Comparison of ENCODE assay signal across 33 mouse cellular contexts in genomic region chr12:31190265-31190664, GRCm38 (mm10). TPM values are rescaled to one million over a fixed set of nuclear protein-coding genes. Genes with fewer than 3 reads are reported as not detected.
DNase-seq lines count a peak whose midpoint lies in the region; ATAC-seq and TF ChIP-seq lines count a peak whose summit lies in the region.
"Had no signal": no experiment of that assay in that cellular context is flagged by ENCODE, and none has a peak within 500 bp of the region (broad histone marks: within the 10 kb centered on the region; RNA-seq: fewer than 3 reads in every experiment).

No protein-coding gene starts in this region.

- H3K4me1 ChIP-seq in heart, embryonic 13.5 days, result peaks cover 25% of the 10 kb centered on the region
- H3K4me1 ChIP-seq in heart, embryonic 11.5 days (ENCODE audit: control insufficient read depth, insufficient read depth, low read length), result no peaks in the 10 kb centered on the region
- peaks cover 28% of the 10 kb centered on the region for H3K4me1 ChIP-seq in lung, embryonic 16.5 days (replicated peaks; ENCODE audit: control insufficient read depth, insufficient read depth, low read length)
- H3K4me1 ChIP-seq in limb, embryonic 14.5 days (ENCODE audit: control insufficient read depth, insufficient read depth, low read length), result peaks cover 20% of the 10 kb centered on the region; the same call in 1 of the 2 replicates
- H3K4me1 ChIP-seq in stomach, embryonic 16.5 days (ENCODE audit: control insufficient read depth, insufficient read depth, low read length), result peaks cover 22% of the 10 kb centered on the region

- WGBS in heart, embryonic 13.5 days, result 81% methylated on average over 4 of the region's 4 CpGs
- WGBS in heart, embryonic 11.5 days (ENCODE audit: insufficient replicate concordance), result 82% methylated on average over 4 of the region's 4 CpGs
- 85% methylated on average over 4 of the region's 4 CpGs for WGBS in lung, embryonic 16.5 days
- WGBS in limb, embryonic 14.5 days, result 37% methylated on average over 4 of the region's 4 CpGs
- WGBS in stomach, embryonic 16.5 days, result 78% methylated on average over 4 of the region's 4 CpGs

- DNase-seq in lung, postnatal 36 days, result no peak
- peak; percentile 69 for DNase-seq in limb, embryonic 14.5 days (ENCODE audit: low spot score)
- DNase-seq in layer of hippocampus, postnatal 14 days (ENCODE audit: low spot score in 2 of 2), result no peak
- DNase-seq: adrenal gland, adult 2 months; adrenal gland, postnatal 14 days; cerebellum, adult 11 months; cerebellum, adult 2 months; cerebellum, adult 9-11 months; cerebellum, postnatal 25 days; gastrocnemius, postnatal 25 days; heart, adult 2 months; heart, postnatal 14 days; heart, postnatal 4 days had no signal

- H3K9me3 ChIP-seq in heart, embryonic 13.5 days, result no peaks in the 10 kb centered on the region
- H3K9me3 ChIP-seq in heart, embryonic 11.5 days (replicated peaks; ENCODE audit: control insufficient read depth, low read length), result no peaks in the 10 kb centered on the region
- no peaks in the 10 kb centered on the region for H3K9me3 ChIP-seq in lung, embryonic 16.5 days (ENCODE audit: control insufficient read depth, low read length)
- H3K9me3 ChIP-seq in limb, embryonic 14.5 days (ENCODE audit: control insufficient read depth, low read length), result no peaks in the 10 kb centered on the region
- no peaks in the 10 kb centered on the region for H3K9me3 ChIP-seq in stomach, embryonic 16.5 days (replicated peaks; ENCODE audit: control insufficient read depth, low read length)
- H3K9me3 ChIP-seq: embryonic facial prominence, embryonic 15.5 days; forebrain, embryonic 12.5 days; forebrain, embryonic 15.5 days; heart, embryonic 10.5 days; heart, embryonic 15.5 days had no signal

- peak overlapping the region; percentile 20; the same call in 1 of the 2 replicates for H3K27ac ChIP-seq in heart, embryonic 13.5 days (replicated peaks)
- no peak overlapping the region for H3K27ac ChIP-seq in heart, embryonic 11.5 days (ENCODE audit: low read depth, low read length)
- H3K27ac ChIP-seq in lung, embryonic 16.5 days (ENCODE audit: low read length), result peak overlapping the region; percentile 73
- peak overlapping the region; percentile 55; the same call in 1 of the 2 replicates for H3K27ac ChIP-seq in limb, embryonic 14.5 days (replicated peaks; ENCODE audit: low read depth, low read length)
- H3K27ac ChIP-seq in stomach, embryonic 16.5 days (ENCODE audit: low read length), result 0 out of 2 replicates have a peak overlapping the region, but pooled peaks have one; percentile 53
- H3K27ac ChIP-seq: embryonic facial prominence, embryonic 15.5 days; forebrain, embryonic 12.5 days; forebrain, embryonic 15.5 days; heart, embryonic 10.5 days; hindbrain, embryonic 14.5 days; hindbrain, postnatal 0 days had no signal

- no peak overlapping the region for H3K9ac ChIP-seq in heart, embryonic 13.5 days
- H3K9ac ChIP-seq in heart, embryonic 11.5 days (ENCODE audit: low read depth, low read length), result no peak overlapping the region
- no peak overlapping the region for H3K9ac ChIP-seq in lung, embryonic 16.5 days (ENCODE audit: low read length)
- H3K9ac ChIP-seq in limb, embryonic 14.5 days (ENCODE audit: low read depth, low read length, severe bottlenecking), result no peak overlapping the region
- H3K9ac ChIP-seq in stomach, embryonic 16.5 days (ENCODE audit: low read length), result no peak overlapping the region
- H3K9ac ChIP-seq: embryonic facial prominence, embryonic 15.5 days; forebrain, embryonic 12.5 days; forebrain, embryonic 15.5 days; heart, embryonic 15.5 days; hindbrain, embryonic 14.5 days had no signal

- no peaks in the 10 kb centered on the region for H3K36me3 ChIP-seq in heart, embryonic 13.5 days
- H3K36me3 ChIP-seq in heart, embryonic 11.5 days (ENCODE audit: control insufficient read depth, insufficient read depth, low read length), result no peaks in the 10 kb centered on the region
- H3K36me3 ChIP-seq in lung, embryonic 16.5 days (ENCODE audit: control insufficient read depth, insufficient read depth, low read length), result no peaks in the 10 kb centered on the region
- no peaks in the 10 kb centered on the region for H3K36me3 ChIP-seq in limb, embryonic 14.5 days (ENCODE audit: control insufficient read depth, insufficient read depth, low read length)
- H3K36me3 ChIP-seq in stomach, embryonic 16.5 days (ENCODE audit: control insufficient read depth, insufficient read depth, low read length), result no peaks in the 10 kb centered on the region
- H3K36me3 ChIP-seq: embryonic facial prominence, embryonic 15.5 days; forebrain, embryonic 12.5 days; forebrain, embryonic 15.5 days; heart, embryonic 10.5 days; heart, embryonic 15.5 days had no signal

- TF ChIP-seq POLR2A in limb, embryonic 14.5 days (IDR thresholded peaks at IDR 0.05; ENCODE audit: borderline replicate concordance, extremely low read depth, insufficient read depth, insufficient read length), result no peak

- no peak overlapping the region for H3K4me2 ChIP-seq in heart, embryonic 13.5 days
- no peak overlapping the region for H3K4me2 ChIP-seq in heart, embryonic 11.5 days
- H3K4me2 ChIP-seq in lung, embryonic 16.5 days (ENCODE audit: low read depth, low read length), result no peak overlapping the region
- no peak overlapping the region for H3K4me2 ChIP-seq in limb, embryonic 14.5 days (replicated peaks; ENCODE audit: low read depth, low read length, severe bottlenecking)
- H3K4me2 ChIP-seq in stomach, embryonic 16.5 days (ENCODE audit: low read depth, low read length), result no peak overlapping the region
- H3K4me2 ChIP-seq: embryonic facial prominence, embryonic 15.5 days; forebrain, embryonic 12.5 days; forebrain, embryonic 15.5 days; heart, embryonic 15.5 days; hindbrain, embryonic 14.5 days had no signal

- ATAC-seq in heart, embryonic 13.5 days (ENCODE audit: extremely low read depth, insufficient number of reproducible peaks, low FRiP score, low TSS enrichment), result no peak
- no peak for ATAC-seq in heart, embryonic 11.5 days (replicated peaks; ENCODE audit: insufficient number of reproducible peaks, low FRiP score, low TSS enrichment)
- no peak for ATAC-seq in lung, embryonic 16.5 days (ENCODE audit: low read depth)
- ATAC-seq in limb, embryonic 14.5 days (ENCODE audit: low FRiP score, low read depth), result peak; percentile 70
- ATAC-seq in stomach, embryonic 16.5 days (ENCODE audit: insufficient read depth, low FRiP score), result no peak
- ATAC-seq: CD4-positive, CD25-positive, alpha-beta regulatory T cell, adult 4 months; forebrain, embryonic 15.5 days; hindbrain, postnatal 0 days; inflammation-experienced regulatory T-cells, adult 6 months had no signal

- no peaks in the 10 kb centered on the region for H3K27me3 ChIP-seq in heart, embryonic 13.5 days (replicated peaks)
- H3K27me3 ChIP-seq in heart, embryonic 11.5 days (ENCODE audit: control insufficient read depth, insufficient read depth, low read length), result 0 out of 2 replicates have a peak, but pooled peaks cover 3% of the 10 kb centered on the region
- no peaks in the 10 kb centered on the region for H3K27me3 ChIP-seq in lung, embryonic 16.5 days (ENCODE audit: control insufficient read depth, insufficient read depth, low read depth, low read length)
- H3K27me3 ChIP-seq in limb, embryonic 14.5 days (ENCODE audit: control insufficient read depth, insufficient read depth, low read length), result no peaks in the 10 kb centered on the region
- no peaks in the 10 kb centered on the region for H3K27me3 ChIP-seq in stomach, embryonic 16.5 days (ENCODE audit: control insufficient read depth, insufficient read depth, low read length)
- H3K27me3 ChIP-seq: embryonic facial prominence, embryonic 15.5 days; forebrain, embryonic 12.5 days; forebrain, embryonic 15.5 days; heart, embryonic 15.5 days had no signal

- no peak overlapping the region for H3K4me3 ChIP-seq in heart, embryonic 13.5 days
- no peak overlapping the region for H3K4me3 ChIP-seq in heart, embryonic 11.5 days (ENCODE audit: low read depth, low read length)
- no peak overlapping the region for H3K4me3 ChIP-seq in lung, embryonic 16.5 days (ENCODE audit: low read length)
- no peak overlapping the region for H3K4me3 ChIP-seq in limb, embryonic 14.5 days (replicated peaks; ENCODE audit: low read length)
- H3K4me3 ChIP-seq in stomach, embryonic 16.5 days (replicated peaks; ENCODE audit: low read length), result no peak overlapping the region
- H3K4me3 ChIP-seq: embryonic facial prominence, embryonic 15.5 days; forebrain, embryonic 12.5 days; forebrain, embryonic 15.5 days; heart, adult 2 months; heart, embryonic 10.5 days; heart, embryonic 15.5 days had no signal

RNA-seq across cellular contexts. Expression of gene Gm6993, which starts 50.3 kb away (rescaled TPM):
- not detected in 2 replicates for polyA plus RNA-seq in heart, embryonic 13.5 days (2015; fragmentation: Nextera tagmentation; extraction: Ambion mirVana)
- polyA plus RNA-seq in heart, embryonic 11.5 days (2014; fragmentation: Nextera tagmentation; extraction: Ambion mirVana), result not detected in 2 replicates
- polyA plus RNA-seq in lung, embryonic 16.5 days (2015; fragmentation: Nextera tagmentation; extraction: Ambion mirVana), result not detected in 2 replicates
- polyA plus RNA-seq in limb, embryonic 14.5 days (2012; rRNA removed), result not detected in 2 replicates
- polyA plus RNA-seq in limb, embryonic 14.5 days (2014; fragmentation: Nextera tagmentation; extraction: Ambion mirVana), result not detected in 2 replicates
- not detected in 2 replicates for polyA plus RNA-seq in stomach, embryonic 16.5 days (2015; fragmentation: Nextera tagmentation; extraction: Ambion mirVana)
- not detected for total RNA-seq in layer of hippocampus, postnatal 14 days (2021)
- total RNA-seq: adrenal gland, adult 2 months; adrenal gland, postnatal 14 days; adrenal gland, postnatal 4 days; common myeloid progenitor, adult 5-6 weeks; gastrocnemius, adult 8-10 months; gastrocnemius, postnatal 25 days; heart, adult 2 months; heart, postnatal 14 days; heart, postnatal 4 days; hindbrain, postnatal 0 days; MEL had no signal
- polyA plus RNA-seq: adrenal gland, adult 2 months; C2C12; CD4-positive, CD25-positive, alpha-beta regulatory T cell, adult 4 months; cerebellum, adult 2 months; embryonic facial prominence, embryonic 15.5 days; forebrain, embryonic 12.5 days; forebrain, embryonic 15.5 days; gonadal fat pad, adult 2 months; heart, adult 2 months; heart, embryonic 10.5 days; heart, embryonic 15.5 days; hindbrain, embryonic 11.5 days; hindbrain, embryonic 14.5 days; hindbrain, postnatal 0 days; inflammation-experienced regulatory T-cells, adult 6 months had no signal
